Mouse (Mus musculus) hindbrain, embryonic 16.5 days (tissue): ENCODE data around the gene Ccnq. TPM values are rescaled to one million over a fixed set of nuclear protein-coding genes. Genes with fewer than 3 reads are reported as not detected.

Experiments
- ATAC-seq: fragments of 200-750 bp; cut with Nextera tagmentation; 2 replicates; pipeline ENCODE4 v1.8.0; 2017; ENCODE audit warnings: moderate TSS enrichment, moderate library complexity
- H3K27ac ChIP-seq: fragments of 300-500 bp; sonication (generic); 2 replicates; pipeline ENCODE4 v1.5.1; 2014; ENCODE audit warnings: low read depth, mild to moderate bottlenecking, control low read depth, low read length, moderate library complexity
- H3K27me3 ChIP-seq: fragments of 300-500 bp; sonication (generic); replicated peaks from 2 replicates; pipeline ENCODE4 v1.6.1; 2014; ENCODE audit warnings: low read length; ENCODE audit not compliant: control insufficient read depth, insufficient read depth
- H3K36me3 ChIP-seq: fragments of 300-500 bp; sonication (generic); 2 replicates; pipeline ENCODE4 v1.6.1; 2014; ENCODE audit warnings: mild to moderate bottlenecking, low read length, moderate library complexity, mixed read lengths; ENCODE audit not compliant: control insufficient read depth, insufficient read depth
- H3K4me1 ChIP-seq: fragments of 300-500 bp; sonication (generic); 2 replicates; pipeline ENCODE4 v1.6.1; 2014; ENCODE audit warnings: low read depth, low read length; ENCODE audit not compliant: control insufficient read depth, insufficient read depth
- H3K4me2 ChIP-seq: fragments of 300-500 bp; sonication (generic); 2 replicates; pipeline ENCODE4 v1.6.1; 2014; ENCODE audit warnings: mild to moderate bottlenecking, low read length, control low read depth, moderate library complexity
- H3K4me3 ChIP-seq: fragments of 300-500 bp; sonication (generic); 2 replicates; pipeline ENCODE4 v1.5.1; 2014; ENCODE audit warnings: mild to moderate bottlenecking, low read length, control low read depth, moderate library complexity
- H3K9ac ChIP-seq: fragments of 300-500 bp; sonication (generic); 2 replicates; pipeline ENCODE4 v1.6.1; 2014; ENCODE audit warnings: low read depth, mild to moderate bottlenecking, control low read depth, low read length, moderate library complexity
- H3K9me3 ChIP-seq: fragments of 300-500 bp; sonication (generic); 2 replicates; pipeline ENCODE4 v1.6.1; 2014; ENCODE audit warnings: mild to moderate bottlenecking, low read length, moderate library complexity; ENCODE audit not compliant: control insufficient read depth
- WGBS: fragments of 180-500 bp; shearing (Covaris S2); extraction: QIAGEN DNeasy Blood & Tissue Kit; methylation state at CpG from one replicate; pipeline ENCODE4 v1.1.7; 2014; 5-methylcytosine and 5-hydroxymethylcytosine counted together
- polyA plus RNA-seq: library from polyadenylated mRNA; unstranded; fragments of >200 nt; fragmentation: Nextera tagmentation; extraction: Ambion mirVana; gene quantifications from 2 replicates; pipeline ENCODE4 v1.2.1, GENCODE M21; 2015

The Ccnq gene
- polyA plus RNA-seq, 1 experiment from 2014 or later: 29.6 TPM

- 90% methylated on average over 7 of the region's 7 CpGs for WGBS
- Histone ChIP-seq H3K27ac (no peak overlapping the region), H3K9me3 (no peaks in the 10 kb centered on the region), H3K4me3 (no peak overlapping the region), H3K27me3 (no peaks in the 10 kb centered on the region), H3K9ac (no peak overlapping the region), H3K36me3 (peaks cover 2% of the 10 kb centered on the region; the same call in 1 of the 2 replicates), H3K4me2 (no peak overlapping the region), H3K4me1 (peaks cover 2% of the 10 kb centered on the region; the same call in 1 of the 2 replicates)
- no peak for ATAC-seq
These were observed 5.3 kb downstream of the Ccnq start for GRCm38 (mm10) chr11:78746264-78746663.

- WGBS: 63% methylated on average over 4 of the region's 4 CpGs
- no peaks in the 10 kb centered on the region for H3K27me3 ChIP-seq
- no peak overlapping the region for H3K4me3 ChIP-seq
- H3K4me1 ChIP-seq: 0 out of 2 replicates have a peak, but pooled peaks cover 2% of the 10 kb centered on the region
- H3K9ac ChIP-seq: no peak overlapping the region
- ATAC-seq: no peak
- H3K27ac ChIP-seq: no peak overlapping the region
- H3K4me2 ChIP-seq: no peak overlapping the region
- H3K36me3 ChIP-seq: peaks cover 2% of the 10 kb centered on the region; the same call in 1 of the 2 replicates
- no peaks in the 10 kb centered on the region for H3K9me3 ChIP-seq
These were observed 6.1 kb downstream of the Ccnq start for GRCm38 (mm10) chr11:78745475-78745874.

- no peak for ATAC-seq
- no peak overlapping the region for H3K27ac ChIP-seq
- no peak overlapping the region for H3K4me3 ChIP-seq
- H3K9me3 ChIP-seq: no peaks in the 10 kb centered on the region
- H3K27me3 ChIP-seq: no peaks in the 10 kb centered on the region
- no peaks in the 10 kb centered on the region for H3K4me1 ChIP-seq
- no peak overlapping the region for H3K4me2 ChIP-seq
- no peaks in the 10 kb centered on the region for H3K36me3 ChIP-seq
- no peak overlapping the region for H3K9ac ChIP-seq
- whole genome bisulfite sequencing: 49% methylated on average over 3 of the region's 3 CpGs
These were observed 9.1 kb downstream of the Ccnq start for GRCm38 (mm10) chr11:78742461-78742860.

DNA sequence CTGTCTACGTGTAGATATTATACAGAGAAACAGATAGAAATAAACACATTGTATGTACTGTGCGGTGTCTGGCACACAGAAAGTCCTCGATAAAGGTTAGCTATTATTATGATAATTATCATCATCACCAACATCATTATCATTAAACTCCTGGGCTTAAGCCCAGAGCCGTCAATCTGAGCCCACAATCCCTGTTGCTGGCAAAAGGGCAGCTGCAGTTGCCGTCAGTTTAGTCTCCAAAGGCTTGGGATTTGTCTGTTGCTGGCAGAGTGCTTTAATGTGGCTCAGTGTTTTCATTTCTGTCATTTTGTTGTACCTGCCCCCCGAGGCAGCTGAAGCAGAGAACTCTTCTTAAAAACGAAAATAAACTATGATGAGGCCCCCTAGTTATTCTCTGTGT, 9.6 kb downstream of the Ccnq start:
- no peaks in the 10 kb centered on the region for H3K4me1 ChIP-seq
- H3K9ac ChIP-seq: no peak overlapping the region
- H3K27me3 ChIP-seq: no peaks in the 10 kb centered on the region
- H3K36me3 ChIP-seq: no peaks in the 10 kb centered on the region
- H3K4me3 ChIP-seq: no peak overlapping the region
- H3K4me2 ChIP-seq: no peak overlapping the region
- H3K27ac ChIP-seq: no peak overlapping the region
- H3K9me3 ChIP-seq: no peaks in the 10 kb centered on the region
- 33% methylated on average over 7 of the region's 7 CpGs for WGBS
- no peak for ATAC-seq

DNA sequence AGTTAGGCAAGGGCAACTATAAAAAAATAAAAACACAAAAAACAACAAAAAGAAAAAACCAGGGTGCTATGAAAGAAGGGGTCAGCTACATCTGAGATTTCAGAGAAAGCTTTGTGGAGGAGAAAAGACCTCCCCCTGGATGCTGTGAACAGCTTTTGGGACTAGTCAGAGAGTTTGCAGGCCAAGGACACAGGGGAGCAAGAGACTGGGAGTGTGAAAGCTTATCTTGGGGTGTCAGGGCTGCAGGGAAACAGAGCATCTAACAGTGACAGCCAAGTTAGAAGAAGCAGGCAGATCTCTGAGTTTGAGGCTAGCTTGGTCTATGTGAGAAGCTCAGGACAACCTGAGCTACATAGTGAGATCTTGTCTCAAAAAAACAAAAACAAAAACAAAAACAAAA, 12.2 kb downstream of the Ccnq start:
- Histone ChIP-seq H3K27ac (no peak overlapping the region), H3K27me3 (no peaks in the 10 kb centered on the region)
- no peak for ATAC-seq

DNA sequence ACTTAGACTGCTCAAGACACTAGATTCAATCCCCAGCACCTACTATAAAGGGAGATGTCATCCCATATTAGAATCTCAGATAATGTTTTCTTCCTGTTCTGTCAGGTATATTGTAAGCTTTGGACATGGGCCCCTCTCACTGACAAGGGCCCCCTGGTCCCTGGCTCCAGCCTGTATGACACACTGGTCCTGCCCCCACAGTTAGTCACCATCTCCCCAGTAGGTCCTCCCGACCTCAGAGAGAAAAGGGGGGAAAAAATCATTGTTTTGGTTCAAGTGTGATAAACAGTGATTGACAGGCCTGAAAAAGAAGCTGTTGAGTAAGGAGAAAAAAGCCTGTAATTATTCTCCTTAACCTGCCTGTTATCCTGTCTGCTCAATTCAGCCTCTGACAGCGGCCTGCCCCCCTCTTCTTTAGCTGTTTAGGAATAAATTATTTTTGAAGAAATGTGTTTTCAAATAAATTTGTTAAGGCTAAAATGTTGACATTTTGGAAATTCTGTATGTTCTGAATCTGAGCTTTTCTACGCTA, 14.6 kb downstream of the Ccnq start:
- no peaks in the 10 kb centered on the region for H3K36me3 ChIP-seq
- H3K9me3 ChIP-seq: no peaks in the 10 kb centered on the region
- no peak for ATAC-seq
- H3K27ac ChIP-seq: no peak overlapping the region
- no peaks in the 10 kb centered on the region for H3K27me3 ChIP-seq
- WGBS: 44% methylated on average over 3 of the region's 3 CpGs
- H3K9ac ChIP-seq: no peak overlapping the region
- no peak overlapping the region for H3K4me3 ChIP-seq
- H3K4me1 ChIP-seq: no peaks in the 10 kb centered on the region
- H3K4me2 ChIP-seq: no peak overlapping the region

More for the DNA sequence above, 12.2 kb downstream of the Ccnq start:
- no peaks in the 10 kb centered on the region for H3K4me1 ChIP-seq
- H3K36me3 ChIP-seq: no peaks in the 10 kb centered on the region
- H3K4me2 ChIP-seq: no peak overlapping the region
- no peak overlapping the region for H3K9ac ChIP-seq
- H3K9me3 ChIP-seq: no peaks in the 10 kb centered on the region
- H3K4me3 ChIP-seq: no peak overlapping the region

GRCm38 (mm10) chr11:78735168-78735567, 16.4 kb downstream of the Ccnq start:
- ATAC-seq: no peak
- no peaks in the 10 kb centered on the region for H3K4me1 ChIP-seq
- no peak overlapping the region for H3K27ac ChIP-seq
- H3K9me3 ChIP-seq: no peaks in the 10 kb centered on the region
- H3K36me3 ChIP-seq: no peaks in the 10 kb centered on the region
- H3K9ac ChIP-seq: no peak overlapping the region
- H3K27me3 ChIP-seq: no peaks in the 10 kb centered on the region
- no peak overlapping the region for H3K4me2 ChIP-seq
- no peak overlapping the region for H3K4me3 ChIP-seq
- 94% methylated on average over 1 of the region's 1 CpGs for WGBS

- H3K4me1 ChIP-seq: no peaks in the 10 kb centered on the region
- H3K27ac ChIP-seq: no peak overlapping the region
- H3K4me3 ChIP-seq: no peak overlapping the region
- H3K4me2 ChIP-seq: no peak overlapping the region
- H3K9me3 ChIP-seq: no peaks in the 10 kb centered on the region
- 91% methylated on average over 6 of the region's 6 CpGs for WGBS
- H3K36me3 ChIP-seq: no peaks in the 10 kb centered on the region
- H3K9ac ChIP-seq: no peak overlapping the region
- no peaks in the 10 kb centered on the region for H3K27me3 ChIP-seq
- ATAC-seq: no peak
These were observed 18.9 kb downstream of the Ccnq start for GRCm38 (mm10) chr11:78732619-78733018.

DNA sequence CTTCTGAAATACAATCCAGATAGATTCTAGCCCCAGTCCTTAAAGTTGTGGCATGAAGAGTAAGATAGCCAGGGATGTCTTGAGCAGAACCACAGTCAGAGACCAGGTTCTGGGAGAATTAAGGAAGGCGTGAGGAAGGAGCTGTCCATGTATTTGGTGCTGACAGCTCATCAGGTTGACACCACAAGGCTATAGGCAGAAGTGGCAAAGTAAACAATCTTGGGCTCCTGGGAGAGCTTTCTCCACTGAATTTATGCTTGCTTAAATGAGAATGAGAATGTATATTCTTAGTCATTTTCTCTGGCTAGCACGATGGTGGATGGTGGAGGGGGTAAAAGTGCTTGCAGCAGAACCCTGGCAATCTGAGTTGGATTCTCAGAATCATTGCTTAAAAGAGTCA, 20.6 kb downstream of the Ccnq start:
- Histone ChIP-seq H3K27me3 (no peaks in the 10 kb centered on the region), H3K4me2 (no peak overlapping the region), H3K9ac (no peak overlapping the region), H3K4me1 (no peaks in the 10 kb centered on the region), H3K9me3 (no peaks in the 10 kb centered on the region), H3K4me3 (no peak overlapping the region), H3K36me3 (no peaks in the 10 kb centered on the region), H3K27ac (no peak overlapping the region)
- no peak for ATAC-seq
- WGBS: 28% methylated on average over 2 of the region's 2 CpGs

DNA sequence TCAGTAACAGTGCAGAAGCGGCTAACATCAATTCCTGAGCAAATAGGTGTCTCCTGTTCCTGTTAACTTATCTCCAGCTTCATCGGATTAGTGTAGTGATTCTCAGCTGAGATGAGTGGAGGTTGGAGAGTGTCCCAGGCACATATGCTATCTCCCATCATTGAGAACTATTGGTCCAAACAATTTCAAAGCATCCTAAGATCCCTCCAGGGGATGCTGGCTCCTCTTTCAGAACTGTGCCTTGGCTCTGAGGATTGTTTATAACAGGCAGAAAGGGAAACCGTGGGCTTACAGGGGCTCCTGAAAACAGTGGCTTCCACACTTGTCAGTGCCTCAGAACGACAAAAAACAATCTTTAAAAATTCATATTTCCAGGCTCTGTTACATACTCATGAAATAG, 23.5 kb downstream of the Ccnq start:
- 77% methylated on average over 4 of the region's 4 CpGs for WGBS
- H3K4me3 ChIP-seq: no peak overlapping the region
- H3K4me1 ChIP-seq: no peaks in the 10 kb centered on the region
- H3K36me3 ChIP-seq: no peaks in the 10 kb centered on the region
- no peaks in the 10 kb centered on the region for H3K27me3 ChIP-seq
- H3K9ac ChIP-seq: no peak overlapping the region
- no peak overlapping the region for H3K27ac ChIP-seq
- ATAC-seq: no peak
- no peaks in the 10 kb centered on the region for H3K9me3 ChIP-seq
- no peak overlapping the region for H3K4me2 ChIP-seq
